Mouse (Mus musculus): ENCODE results near the gene Lamtor4.

The Lamtor4 gene

GRCm38 (mm10) chr5:138299613-138300012 lies 44.3 kb downstream of the Lamtor4 start:
- DNase-seq (ENCODE audit: low read depth, low spot score): no peak

Measured in mesoderm, embryonic 11.5 days (tissue).